Mouse (Mus musculus) gastrocnemius, adult 18-20 months (tissue): ENCODE measurements at regions not wholly inside any gene's neighbourhood (a gene's known extent, or its start where the extent isn't known, plus 50 kb on each side); places are given as distances from the start of the nearest gene placed in this dataset.
"Not testable (repeated sequence)": the region's sequence is repeated elsewhere in the genome, so short reads cannot be mapped to it uniquely, and the experiment has no call there.

ENCODE experiments used
- DNase-seq: peaks from one replicate; pipeline ENCODE4 v3.0.0; 2021; ENCODE audit warnings: low spot score

DNA sequence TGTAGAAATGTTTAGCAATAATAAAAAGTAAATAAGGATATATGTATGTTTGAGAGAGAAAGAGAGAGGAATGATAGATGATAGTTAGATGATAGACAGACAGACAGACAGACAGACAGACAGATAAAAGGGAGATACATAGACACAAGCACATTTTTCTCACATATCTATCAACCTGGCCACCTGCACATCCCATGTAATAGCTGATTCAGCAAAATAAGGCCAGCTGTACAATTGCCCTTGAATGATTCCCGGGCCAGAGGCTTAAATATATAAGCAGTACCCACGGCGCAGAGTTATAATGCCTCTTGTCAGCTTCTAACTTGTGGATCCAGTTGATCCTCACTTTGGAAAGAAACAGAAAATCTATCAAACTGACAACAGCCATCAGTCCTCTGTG, 178.5 kb downstream of the Tmem114 start:
- DNase-seq: no peak

DNA sequence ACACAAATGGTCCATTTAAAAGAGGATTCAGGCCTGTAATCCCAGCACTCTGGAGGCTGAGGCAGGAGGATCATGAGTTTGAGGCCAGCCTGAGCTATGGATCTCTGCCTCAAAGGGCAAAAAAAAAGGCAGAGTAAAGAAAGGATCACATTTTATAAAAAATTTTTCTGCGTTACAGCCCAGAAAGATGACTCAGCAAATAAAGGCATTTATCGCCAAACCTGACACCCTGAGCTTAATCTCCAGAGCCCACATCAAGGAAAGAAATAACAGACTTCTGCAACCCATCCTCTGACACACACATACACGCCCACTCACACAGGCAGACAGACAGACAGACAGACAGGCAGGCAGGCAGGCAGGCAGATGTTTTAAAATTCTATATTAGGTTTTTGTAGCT, 179.3 kb downstream of the Tmem114 start:
- no peak for DNase-seq

DNA sequence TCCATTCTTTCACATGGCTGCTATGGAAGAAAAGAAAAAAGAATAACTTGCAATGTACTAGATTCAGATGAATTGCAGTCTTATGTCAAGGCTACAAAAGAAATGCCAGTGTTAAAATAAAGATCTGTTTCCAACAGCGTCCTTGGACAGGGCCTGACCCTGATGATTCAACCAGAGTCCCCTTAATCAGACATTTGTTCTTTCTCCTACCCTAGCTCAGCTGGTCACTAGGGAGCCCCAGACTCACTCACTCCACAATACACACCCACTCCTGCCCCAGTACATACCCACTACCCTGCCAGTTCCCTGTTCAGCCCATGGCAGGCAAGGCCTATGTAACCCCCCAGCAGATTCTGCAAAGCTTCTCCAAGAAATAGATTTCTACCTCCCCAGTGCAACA, 190.6 kb downstream of the Tmem114 start:
- no peak for DNase-seq

DNA sequence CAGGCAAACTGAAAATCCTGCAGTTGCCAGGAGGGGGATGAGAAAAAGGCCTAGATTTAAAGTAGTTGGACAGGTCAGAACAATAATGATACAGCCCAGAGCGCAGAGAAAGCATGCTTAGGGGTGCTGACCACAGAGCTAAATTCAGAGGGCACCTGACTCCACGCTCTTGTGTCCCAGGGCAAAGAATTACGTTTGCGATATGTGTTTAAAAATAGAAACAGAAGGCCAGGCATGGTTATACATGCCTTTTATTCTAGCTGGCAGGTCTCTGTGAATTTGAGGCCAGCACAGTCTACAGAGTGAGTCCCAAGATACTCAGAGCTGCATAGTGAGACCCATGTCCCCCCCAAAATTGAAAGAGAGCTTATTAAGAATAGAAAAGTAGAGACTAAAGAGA, 192.9 kb downstream of the Tmem114 start:
- peak; percentile 11 for DNase-seq

DNA sequence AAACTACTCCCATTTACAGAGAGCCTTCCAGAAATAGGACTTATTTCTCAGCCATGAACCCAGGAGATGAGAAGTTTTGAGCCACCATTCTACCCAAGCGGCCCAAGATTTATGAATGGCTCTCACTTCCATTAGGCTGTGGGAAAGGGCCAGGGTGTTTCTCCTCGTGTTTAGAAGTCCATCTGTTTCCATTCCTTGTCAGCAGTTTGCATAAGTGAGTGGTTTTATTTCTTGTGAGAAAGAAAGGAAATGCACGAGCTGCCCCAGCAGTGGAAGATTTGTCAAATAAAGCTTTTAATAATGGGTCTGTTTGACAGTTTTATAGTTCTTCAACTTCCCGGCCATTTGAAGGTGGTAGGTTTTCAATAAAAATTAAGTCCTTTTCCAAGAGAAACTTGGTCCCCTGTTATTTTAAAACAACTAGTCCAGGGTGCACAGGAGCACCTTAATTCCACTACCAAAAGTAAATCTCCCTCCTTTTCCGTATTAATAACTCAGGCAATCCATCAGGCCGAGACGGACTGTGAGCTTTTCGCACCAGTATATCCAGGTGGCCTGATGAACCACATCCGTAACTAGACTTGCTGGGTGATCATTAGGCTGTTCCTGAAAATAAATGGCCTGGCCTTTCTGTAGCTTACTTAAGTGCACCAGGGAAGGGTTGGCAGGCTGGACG, 201.2 kb downstream of the Tmem114 start:
- DNase-seq: no peak

DNA sequence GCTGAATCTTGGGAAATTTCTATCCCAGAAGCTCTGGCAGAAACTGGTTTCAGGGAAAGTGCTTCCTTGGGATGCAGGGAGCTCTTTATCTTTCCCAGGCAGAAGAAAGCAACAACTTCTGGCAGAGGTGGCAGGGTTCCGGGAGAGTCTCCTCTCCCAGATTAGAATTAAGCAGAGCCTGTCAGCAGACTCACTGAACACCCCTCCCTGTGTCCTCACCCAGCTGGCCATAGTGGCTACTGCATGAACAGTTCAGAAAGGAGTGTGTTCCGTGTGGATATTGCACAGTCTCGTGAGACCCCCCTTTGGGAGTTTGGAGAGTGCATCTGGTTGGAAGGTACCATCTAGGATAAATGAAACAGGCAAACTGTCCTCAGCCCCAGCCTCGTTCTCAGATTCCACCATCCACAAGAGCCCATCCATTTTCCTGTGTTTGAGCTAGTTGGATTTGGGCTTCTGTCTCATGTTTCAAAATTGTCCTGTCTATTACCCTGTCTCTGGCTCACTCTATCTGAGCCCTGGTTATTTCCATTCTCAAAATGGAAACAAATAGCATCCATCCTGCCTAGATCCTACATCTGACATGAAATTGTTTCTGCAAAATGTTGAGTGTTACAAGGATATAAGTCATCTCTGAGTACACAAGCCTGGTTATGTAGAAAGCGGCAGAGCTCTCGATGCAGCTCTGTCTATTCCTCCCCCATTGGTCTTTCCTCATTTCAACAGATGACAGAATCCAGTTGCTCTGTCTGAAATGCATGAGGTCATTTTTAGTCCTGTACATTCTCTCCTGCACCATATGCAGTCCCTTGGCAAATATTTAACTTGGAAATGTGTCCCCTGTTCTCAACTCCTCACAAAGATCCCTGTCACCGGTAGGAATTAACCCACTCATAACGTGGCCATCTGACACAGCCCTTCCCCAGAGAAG, 216.4 kb downstream of the Tmem114 start:
- DNase-seq: peak; percentile 42

DNA sequence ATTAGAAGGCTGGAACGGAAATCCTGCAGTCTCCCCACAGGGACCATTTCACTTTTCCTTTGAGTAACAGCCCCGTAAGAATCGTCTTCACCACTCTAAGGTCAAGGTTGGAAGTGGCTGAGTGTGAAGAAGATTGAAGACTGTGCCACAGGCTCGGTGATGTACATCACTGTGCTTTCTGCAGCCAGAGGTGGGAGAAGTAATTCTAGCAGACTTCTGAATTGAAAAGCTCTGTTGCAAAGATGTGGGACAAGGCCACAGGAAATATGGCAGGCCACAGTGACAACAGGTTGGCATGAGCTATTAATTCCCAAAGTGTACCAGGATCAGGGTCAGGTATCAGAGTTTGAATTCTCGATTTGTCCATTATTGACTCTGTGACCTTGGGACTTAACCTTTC, 219.9 kb downstream of the Tmem114 start:
- no peak for DNase-seq

DNA sequence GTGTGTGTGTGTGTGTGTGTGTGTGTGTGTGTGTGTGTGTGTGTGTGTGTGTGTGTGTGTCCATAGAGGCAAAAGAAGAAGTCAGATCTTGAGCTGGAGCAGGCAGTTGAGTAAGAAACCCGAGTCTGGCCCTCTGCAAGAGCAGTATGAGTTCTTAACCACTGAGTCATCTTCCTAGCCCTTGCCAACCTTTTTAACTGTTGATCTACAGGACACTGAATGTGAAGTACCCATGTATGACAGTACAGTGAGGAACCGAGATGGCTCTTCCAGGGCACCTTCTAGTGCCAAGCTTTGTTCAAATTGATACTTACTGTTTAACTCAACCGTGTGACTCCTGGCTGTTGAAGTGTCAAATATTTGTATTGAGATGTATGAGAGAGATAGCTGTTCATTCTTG, 223.6 kb downstream of the Tmem114 start:
- DNase-seq: no peak

DNA sequence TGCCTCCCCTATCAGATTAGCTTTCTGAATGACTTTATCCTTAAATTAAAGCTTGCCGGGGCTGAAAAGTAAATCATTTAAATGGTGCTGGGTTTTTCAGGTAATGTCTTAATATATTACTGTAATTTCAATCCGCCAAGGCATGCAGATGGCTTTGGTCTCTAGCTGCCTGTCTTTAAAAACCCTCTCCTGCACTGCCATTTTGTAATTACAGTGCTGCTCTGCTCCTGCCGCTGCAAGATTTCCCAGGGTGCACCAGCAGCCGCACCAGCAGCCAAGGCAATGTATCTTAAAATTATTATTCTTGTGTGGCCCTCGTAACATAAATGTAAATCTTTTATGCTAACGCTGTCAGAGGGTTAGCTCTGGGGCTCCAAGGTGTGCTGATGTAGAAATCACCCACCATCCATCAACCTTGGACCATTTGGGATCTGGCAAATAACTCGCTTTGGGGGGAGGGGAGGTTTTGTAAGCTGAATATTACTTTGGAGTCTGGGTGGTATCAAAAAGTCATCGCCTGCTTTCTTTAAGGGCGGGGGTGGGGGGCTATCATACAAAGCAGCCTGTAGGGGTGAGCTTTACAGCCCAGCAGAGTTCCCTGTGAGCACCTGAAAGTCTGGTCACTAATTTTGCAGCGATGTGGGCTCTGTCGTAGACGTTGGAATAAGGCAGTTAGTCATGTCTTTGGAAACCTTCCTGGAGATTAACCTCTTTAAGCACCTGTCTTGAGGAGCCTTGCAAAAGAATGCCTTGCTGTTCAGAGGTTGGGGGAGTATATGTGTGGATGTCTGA, 226.0 kb downstream of the Tmem114 start:
- DNase-seq: no peak

DNA sequence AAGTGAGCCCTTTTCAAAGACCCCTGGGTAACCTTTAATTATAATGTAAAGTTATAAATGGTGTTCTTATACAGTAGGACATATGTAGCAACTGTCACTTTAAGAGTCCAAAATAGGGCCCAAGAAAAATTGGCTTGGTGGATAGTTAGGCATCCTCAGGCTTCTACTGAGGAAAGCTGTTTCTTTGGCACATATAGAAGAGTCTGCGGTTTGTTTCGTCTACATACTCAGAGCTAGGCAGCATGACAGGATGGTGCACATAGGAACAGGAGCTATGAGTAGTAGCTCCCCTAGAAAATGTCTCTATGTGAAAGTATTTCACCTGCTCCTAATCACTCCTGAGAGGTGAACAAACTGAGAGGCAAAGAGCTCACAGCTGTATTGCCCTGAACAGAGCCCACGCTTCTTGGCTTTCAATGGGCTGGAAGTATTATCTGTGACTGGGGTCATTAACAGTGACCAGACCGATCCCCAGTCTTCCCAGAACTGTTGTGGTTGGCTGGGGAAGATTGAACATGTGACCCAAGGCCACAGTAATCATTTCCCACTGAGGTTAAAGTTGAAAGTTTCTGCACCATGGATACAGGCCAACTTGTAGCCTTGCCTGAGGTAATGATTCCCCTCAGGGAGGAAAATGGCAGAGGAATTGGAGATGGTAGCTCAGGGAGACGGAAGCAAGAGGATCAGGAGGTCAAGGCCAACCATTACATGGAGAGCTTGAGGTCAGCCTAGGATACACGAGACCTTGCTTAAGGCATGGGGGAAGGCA, 235.3 kb downstream of the Tmem114 start:
- peak; percentile 3 for DNase-seq

DNA sequence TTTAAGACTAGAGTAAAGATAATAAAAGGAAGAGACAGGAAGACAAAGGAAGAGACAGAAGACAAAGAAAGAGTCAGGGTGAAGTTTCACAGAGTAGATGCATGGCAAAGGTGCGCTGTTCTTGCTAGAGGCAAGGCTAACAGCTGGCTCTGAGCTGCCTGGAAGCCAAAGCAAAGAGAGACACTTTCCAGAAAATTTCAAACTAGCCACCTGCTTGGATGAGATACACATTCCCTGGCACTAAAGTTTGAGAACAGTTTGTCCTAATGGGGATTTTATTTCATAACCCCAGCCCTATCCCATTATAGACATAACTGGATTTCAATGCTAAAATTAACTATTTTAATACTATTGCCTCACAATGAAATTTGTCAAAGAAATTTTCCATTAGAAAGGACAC, 235.9 kb downstream of the Tmem114 start:
- peak; percentile 32 for DNase-seq

DNA sequence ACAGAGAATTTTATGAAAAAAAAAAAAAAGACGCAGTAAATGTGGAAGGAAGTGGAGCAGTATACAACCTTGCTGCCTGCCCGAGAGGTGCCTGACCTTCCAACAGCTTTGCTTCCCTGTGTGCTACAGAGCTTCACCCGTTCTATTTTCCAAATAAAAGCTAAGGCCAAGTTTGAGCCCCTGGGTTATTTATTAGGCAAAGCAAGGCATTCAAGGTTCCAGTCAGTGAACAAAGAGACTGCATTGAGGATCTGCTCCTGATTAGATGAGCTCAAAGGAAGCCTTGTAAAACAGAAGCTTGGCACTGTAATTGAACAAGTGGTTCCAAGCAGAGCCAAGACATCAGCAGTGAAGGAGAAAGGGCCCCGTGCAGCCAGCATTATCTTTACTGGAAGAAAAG, 236.4 kb downstream of the Tmem114 start:
- DNase-seq: no peak

DNA sequence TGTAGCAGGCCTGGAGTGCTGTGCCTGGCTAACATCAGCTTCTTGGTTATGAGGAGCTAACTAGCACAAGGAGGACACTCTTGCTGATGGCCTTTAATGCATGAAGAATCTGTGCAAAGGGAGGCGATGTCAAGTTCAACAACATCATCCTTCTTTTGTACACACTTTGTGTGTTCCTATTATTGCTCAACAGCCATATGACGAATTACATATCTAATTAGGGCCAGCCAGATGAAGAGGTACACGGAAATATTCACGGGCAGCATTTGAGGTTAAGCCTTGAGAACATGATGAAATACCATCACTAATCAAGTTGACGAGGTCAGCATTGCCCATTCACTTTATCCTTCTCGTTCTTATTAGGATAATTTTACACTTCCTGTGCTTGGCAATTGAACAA, 240.2 kb downstream of the Tmem114 start:
- DNase-seq: no peak

DNA sequence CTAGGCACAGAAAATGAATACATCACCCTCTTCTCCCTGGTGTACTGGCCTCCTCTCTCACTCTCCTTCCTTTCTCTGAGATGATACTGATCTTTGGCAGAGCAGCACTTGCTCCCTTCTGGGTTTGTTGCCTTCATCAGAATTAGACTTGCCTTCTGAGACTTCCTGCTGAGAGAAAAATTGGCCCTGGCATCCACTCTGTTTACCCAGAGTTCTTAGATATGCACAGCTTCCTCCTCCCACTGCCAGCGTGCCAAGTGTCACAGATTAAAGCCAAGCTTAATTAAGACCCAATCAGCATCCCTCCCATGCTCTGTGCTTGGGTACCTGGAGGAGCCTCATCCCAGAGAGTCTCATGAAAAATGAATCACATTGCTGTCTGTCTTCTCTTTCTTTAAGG, 246.0 kb downstream of the Tmem114 start:
- no peak for DNase-seq

DNA sequence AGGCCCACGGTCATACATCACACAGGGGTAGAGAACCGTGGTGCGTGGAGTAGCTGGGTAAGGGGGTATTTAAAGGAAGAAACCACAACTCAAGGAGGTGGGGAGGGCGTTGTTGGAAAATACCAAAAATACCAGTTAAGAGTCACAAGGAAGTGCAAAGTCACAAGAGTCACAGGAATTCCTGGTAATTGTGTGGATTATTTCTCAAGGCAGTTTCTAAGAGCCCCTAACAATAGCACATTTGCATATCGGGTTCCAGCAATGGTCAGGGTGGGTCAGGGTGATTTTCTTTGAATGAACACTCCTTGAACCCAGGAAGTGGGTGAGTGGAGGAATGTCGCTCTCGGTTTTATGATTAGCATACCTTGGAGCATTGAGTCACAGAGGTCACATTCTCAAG, 247.7 kb downstream of the Tmem114 start:
- not testable (repeated sequence) for DNase-seq

DNA sequence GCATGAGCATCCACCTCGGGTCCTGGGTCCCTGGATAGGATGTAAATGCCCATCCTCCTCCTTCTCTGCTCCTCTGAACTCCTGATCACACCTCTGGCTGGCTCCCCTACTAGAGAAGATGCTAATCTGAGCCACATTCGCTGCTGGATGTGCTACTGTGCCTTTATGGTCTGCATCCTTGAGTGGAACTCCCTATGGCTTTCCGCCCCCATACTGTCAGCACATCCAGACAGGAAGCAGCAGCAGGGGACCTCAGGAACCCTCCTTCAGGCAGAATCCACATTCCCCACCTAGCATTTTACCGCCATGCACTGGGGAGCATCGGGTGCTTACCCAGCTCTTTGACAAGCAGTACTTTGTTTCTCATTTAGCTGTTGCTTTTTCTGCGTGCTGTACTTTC, 248.8 kb downstream of the Tmem114 start:
- DNase-seq: no peak
